Mouse (Mus musculus) gastrocnemius, postnatal 14 days (tissue): ENCODE results near the gene Gzmb. TPM values are rescaled to one million over a fixed set of nuclear protein-coding genes. Genes with fewer than 3 reads are reported as not detected.

Experiments used
- total RNA-seq, 2 experiments: library from RNA; stranded (reverse); gene quantifications; 2 replicates each; pipeline ENCODE4 v1.2.3; 2021

Gene Gzmb
- total RNA-seq, 2 experiments from 2014 or later = not detected

Other genes with a start within 250 kb of the Gzmb start
- not detected for gene Mcpt1, start 244.3 kb downstream of the Gzmb start, total RNA-seq
- gene Mcpt9, start 231.8 kb downstream of the Gzmb start, total RNA-seq = not detected
- gene Mcpt2, start 220.2 kb downstream of the Gzmb start, total RNA-seq = not detected
- 1 to 10 TPM; 4.4 to 7.0 TPM for gene Mcpt4, start 199.9 kb downstream of the Gzmb start, total RNA-seq
- not detected for gene Mcpt8, start 177.0 kb downstream of the Gzmb start, total RNA-seq
- not detected for gene Ctsg, start 159.7 kb downstream of the Gzmb start, total RNA-seq
- gene Gzme, start 141.6 kb downstream of the Gzmb start, total RNA-seq = not detected
- not detected for gene Gzmd, start 129.7 kb downstream of the Gzmb start, total RNA-seq
- not detected for gene Gzmg, start 102.7 kb downstream of the Gzmb start, total RNA-seq
- gene Gzmn, start 87.7 kb downstream of the Gzmb start, total RNA-seq = not detected
- gene Gzmf, start 50.8 kb downstream of the Gzmb start, total RNA-seq = not detected
- gene Gzmc, start 27.6 kb downstream of the Gzmb start, total RNA-seq = not detected
- not detected for gene Atp12a, start 102.8 kb upstream of the Gzmb start, total RNA-seq
- not detected for gene Rnf17, start 140.3 kb upstream of the Gzmb start, total RNA-seq